Mouse (Mus musculus) left cerebral cortex, postnatal 4 days (tissue): ENCODE data around the gene Rimkla. TPM values are rescaled to one million over a fixed set of nuclear protein-coding genes. Genes with fewer than 3 reads are reported as not detected.

Experiments
- DNase-seq: peaks from one replicate; pipeline ENCODE4 v3.0.0-alpha.2; 2022
- intact Hi-C: fragments of 180-260 bp; cut with DNase I; formaldehyde crosslinking; loops from one replicate; pipeline ENCODE4 v1.15.1; 2025
- total RNA-seq, 2 experiments: library from RNA; stranded (reverse); gene quantifications; 2 replicates each; pipeline ENCODE4 v1.2.3; 2021

Gene Rimkla
- total RNA-seq, 2 experiments from 2014 or later = 28.2 to 29.0 TPM

- DNase-seq = no peak
- intact Hi-C loops = no loop called here
These were observed 19.9 kb downstream of the Rimkla start for GRCm38 (mm10) chr4:119472545-119472944.

GRCm38 (mm10) chr4:119467720-119468380 is 24.6 kb downstream of the Rimkla start:
- intact Hi-C loops = no loop called here
- peak; percentile 63 for DNase-seq

GRCm38 (mm10) chr4:119465841-119466240 is 26.6 kb downstream of the Rimkla start:
- no peak for DNase-seq
- intact Hi-C loops = no loop called here

GRCm38 (mm10) chr4:119463756-119464419 is 28.5 kb downstream of the Rimkla start:
- intact Hi-C loops = no loop called here
- DNase-seq = no peak

- intact Hi-C loops = no loop called here
- peak; percentile 96 for DNase-seq
These were observed 29.3 kb downstream of the Rimkla start for GRCm38 (mm10) chr4:119462858-119463755.

- DNase-seq = no peak
- intact Hi-C loops = no loop called here
These were observed 30.0 kb downstream of the Rimkla start for GRCm38 (mm10) chr4:119462457-119462856.

GRCm38 (mm10) chr4:119460728-119461141 is 31.7 kb downstream of the Rimkla start:
- DNase-seq = peak; percentile 82
- intact Hi-C loops = no loop called here

- intact Hi-C loops = no loop called here
These were observed 32.1 kb downstream of the Rimkla start for GRCm38 (mm10) chr4:119460296-119460695.

GRCm38 (mm10) chr4:119453533-119453932 is 38.9 kb downstream of the Rimkla start:
- intact Hi-C loops = no loop called here

More at GRCm38 (mm10) chr4:119460296-119460695, 32.1 kb downstream of the Rimkla start:
- DNase-seq = peak; percentile 57

GRCm38 (mm10) chr4:119453128-119453527 is 39.3 kb downstream of the Rimkla start:
- intact Hi-C loops = no loop called here
- DNase-seq = no peak

More at GRCm38 (mm10) chr4:119453533-119453932, 38.9 kb downstream of the Rimkla start:
- peak; percentile 21 for DNase-seq

- no peak for DNase-seq
- intact Hi-C loops = no loop called here
These were observed 42.0 kb downstream of the Rimkla start for GRCm38 (mm10) chr4:119450436-119450835.

GRCm38 (mm10) chr4:119447786-119448185 is 44.6 kb downstream of the Rimkla start:
- intact Hi-C loops = no loop called here
- DNase-seq = no peak

- intact Hi-C loops = no loop called here
- no peak for DNase-seq
These were observed 45.2 kb downstream of the Rimkla start for GRCm38 (mm10) chr4:119447261-119447660.

- intact Hi-C loops = no loop called here
- no peak for DNase-seq
These were observed 49.9 kb downstream of the Rimkla start for GRCm38 (mm10) chr4:119442539-119442938.

GRCm38 (mm10) chr4:119441836-119442235 is 50.6 kb downstream of the Rimkla start:
- no peak for DNase-seq
- intact Hi-C loops = no loop called here

GRCm38 (mm10) chr4:119437936-119438335 is 54.5 kb downstream of the Rimkla start:
- no peak for DNase-seq
- intact Hi-C loops = no loop called here

GRCm38 (mm10) chr4:119430678-119431077 is 61.8 kb downstream of the Rimkla start:
- intact Hi-C loops = no loop called here
- DNase-seq = peak; percentile 44

GRCm38 (mm10) chr4:119427680-119428079 is 64.7 kb downstream of the Rimkla start:
- intact Hi-C loops = no loop called here
- no peak for DNase-seq

GRCm38 (mm10) chr4:119425601-119426000 is 66.8 kb downstream of the Rimkla start:
- intact Hi-C loops = no loop called here
- DNase-seq = no peak

GRCm38 (mm10) chr4:119425077-119425476 is 67.4 kb downstream of the Rimkla start:
- intact Hi-C loops = no loop called here
- DNase-seq = no peak

- DNase-seq = peak; percentile 91
- intact Hi-C loops = no loop called here
These were observed 70.0 kb downstream of the Rimkla start, which contains the start of the genes Ppcs and Zmynd12 for GRCm38 (mm10) chr4:119422294-119422964. Ppcs (minus strand) TSS chr4:119422420. Zmynd12 (plus strand) TSS chr4:119422814.
